Mouse (Mus musculus) neural tube, embryonic 15.5 days (tissue): ENCODE measurements around the gene Prkcz. TPM values are rescaled to one million over a fixed set of nuclear protein-coding genes. Genes with fewer than 3 reads are reported as not detected.
A peak's percentile ranks its signal among the peaks of the same experiment; 100 is the strongest.

Experiments
- ATAC-seq: fragments of 200-750 bp; cut with Nextera tagmentation; 2 replicates; pipeline ENCODE4 v1.8.0; 2017; ENCODE audit warnings: mild to moderate bottlenecking, moderate TSS enrichment, moderate library complexity; ENCODE audit not compliant: low FRiP score
- H3K27ac ChIP-seq: fragments of 300-500 bp; sonication (generic); replicated peaks from 2 replicates; pipeline ENCODE4 v1.5.1; 2015; ENCODE audit warnings: mild to moderate bottlenecking, inconsistent platforms
- H3K27me3 ChIP-seq: fragments of 300-500 bp; sonication (generic); replicated peaks from 2 replicates; pipeline ENCODE4 v1.6.1; 2015; ENCODE audit warnings: inconsistent platforms
- H3K36me3 ChIP-seq: fragments of 300-500 bp; sonication (generic); 2 replicates; pipeline ENCODE4 v1.6.1; 2015; ENCODE audit warnings: inconsistent platforms
- H3K4me1 ChIP-seq: fragments of 300-500 bp; sonication (generic); 2 replicates; pipeline ENCODE4 v1.6.1; 2015; ENCODE audit warnings: inconsistent platforms
- H3K4me2 ChIP-seq: fragments of 300-500 bp; sonication (generic); 2 replicates; pipeline ENCODE4 v1.6.1; 2015; ENCODE audit warnings: inconsistent platforms, mild to moderate bottlenecking, moderate library complexity
- H3K4me3 ChIP-seq: fragments of 300-500 bp; sonication (generic); replicated peaks from 2 replicates; pipeline ENCODE4 v1.5.1; 2015; ENCODE audit warnings: mild to moderate bottlenecking, inconsistent platforms
- H3K9ac ChIP-seq: fragments of 300-500 bp; sonication (generic); replicated peaks from 2 replicates; pipeline ENCODE4 v1.6.1; 2015; ENCODE audit warnings: mild to moderate bottlenecking, inconsistent platforms
- H3K9me3 ChIP-seq: fragments of 300-500 bp; sonication (generic); replicated peaks from 2 replicates; pipeline ENCODE4 v1.6.1; 2016; ENCODE audit warnings: inconsistent platforms
- WGBS: fragments of 180-500 bp; shearing (Covaris S2); methylation state at CpG from one replicate; pipeline ENCODE4 v1.1.7; 2015; ENCODE audit warnings: mixed read lengths; 5-methylcytosine and 5-hydroxymethylcytosine counted together
- polyA plus RNA-seq: library from polyadenylated mRNA; unstranded; fragments of >200 nt; fragmentation: Nextera tagmentation; extraction: Ambion mirVana; gene quantifications from 2 replicates; pipeline ENCODE4 v1.2.1, GENCODE M21; 2015

Gene Prkcz
- polyA plus RNA-seq, 1 experiment from 2014 or later = 87.4 TPM

DNA sequence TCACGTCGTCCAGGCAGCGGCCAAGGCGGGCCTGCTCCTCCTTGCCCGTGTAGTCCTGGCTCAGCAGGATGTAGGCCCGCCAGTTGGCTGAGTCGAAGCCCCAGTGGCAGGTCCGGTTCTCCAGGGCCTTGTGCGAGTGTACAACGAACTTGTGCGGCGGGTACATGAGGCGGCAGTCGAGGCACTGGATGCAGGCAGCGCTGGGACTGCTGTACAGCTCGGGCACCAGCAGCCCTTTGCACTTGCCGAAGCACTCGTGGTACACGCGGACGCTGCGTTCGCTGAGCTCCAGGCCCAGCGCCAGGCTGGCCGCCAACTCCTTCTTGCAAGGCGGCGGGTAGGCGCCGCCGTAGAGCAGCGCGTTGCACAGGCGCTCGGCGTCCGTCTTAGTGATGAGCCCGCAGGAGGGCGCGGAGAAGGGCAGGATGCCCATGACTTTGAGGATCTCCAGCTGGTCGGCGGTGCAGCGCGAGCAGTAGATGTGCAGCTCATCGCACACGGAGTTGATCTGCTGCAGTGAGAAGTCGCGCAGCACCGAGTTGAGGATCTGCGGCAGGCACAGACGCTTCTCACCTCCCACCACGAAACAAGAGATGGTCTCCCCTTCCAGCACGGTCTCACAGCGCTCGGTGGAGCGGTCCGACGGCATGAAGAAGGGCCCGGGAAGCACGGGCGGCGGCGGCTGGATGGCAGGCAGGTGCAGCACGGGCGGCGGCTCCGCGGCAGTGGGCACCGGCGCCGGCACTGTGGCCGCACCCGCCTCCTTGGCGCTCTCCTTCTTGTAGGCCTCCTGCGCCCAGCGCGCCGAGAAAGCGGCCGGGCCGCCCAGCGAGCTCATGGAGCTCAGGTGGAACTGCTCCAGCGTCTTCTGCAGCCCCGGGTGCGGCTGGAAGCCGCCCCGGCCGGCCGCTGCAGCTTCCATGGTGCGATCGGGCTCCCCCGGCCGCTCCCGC, 139.3 kb downstream of the Prkcz start:
- peak overlapping the region; percentile 85 for H3K27ac ChIP-seq
- peaks cover 52% of the 10 kb centered on the region for H3K4me1 ChIP-seq
- no peak for ATAC-seq
- H3K27me3 ChIP-seq = no peaks in the 10 kb centered on the region
- H3K36me3 ChIP-seq = no peaks in the 10 kb centered on the region
- peak overlapping the region; percentile 91 for H3K9ac ChIP-seq
- H3K4me3 ChIP-seq = peak overlapping the region; percentile 85
- no peaks in the 10 kb centered on the region for H3K9me3 ChIP-seq
- under 1% methylated on average over 83 of the region's 93 CpGs for WGBS
- peak overlapping the region; percentile 97 for H3K4me2 ChIP-seq

DNA sequence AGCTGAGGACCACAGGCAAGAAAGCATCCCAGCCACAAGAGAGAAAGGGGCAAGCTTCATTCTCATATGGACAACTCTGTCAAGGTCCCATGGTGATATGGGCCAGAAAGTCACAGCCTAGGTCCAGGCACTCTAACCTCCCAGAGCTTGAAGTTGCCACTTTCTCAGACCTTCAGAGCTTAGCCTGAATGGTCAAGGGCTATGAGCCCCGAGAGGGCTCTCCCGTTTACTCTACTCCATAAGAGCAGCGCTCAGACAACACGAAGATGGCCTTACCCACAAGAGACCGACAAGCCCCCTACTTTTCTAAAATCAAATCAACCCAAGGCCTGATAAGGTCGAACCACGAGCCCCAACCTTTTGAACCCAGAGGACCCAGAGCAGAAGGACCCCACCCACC, 140.1 kb downstream of the Prkcz start:
- Histone ChIP-seq H3K4me3 (peak overlapping the region; percentile 85), H3K4me2 (peak overlapping the region; percentile 97), H3K36me3 (no peaks in the 10 kb centered on the region), H3K9ac (peak overlapping the region; percentile 91), H3K27ac (peak overlapping the region; percentile 85), H3K9me3 (no peaks in the 10 kb centered on the region), H3K4me1 (peaks cover 60% of the 10 kb centered on the region), H3K27me3 (no peaks in the 10 kb centered on the region)
- ATAC-seq = no peak
- 2% methylated on average over 7 of the region's 7 CpGs for WGBS

DNA sequence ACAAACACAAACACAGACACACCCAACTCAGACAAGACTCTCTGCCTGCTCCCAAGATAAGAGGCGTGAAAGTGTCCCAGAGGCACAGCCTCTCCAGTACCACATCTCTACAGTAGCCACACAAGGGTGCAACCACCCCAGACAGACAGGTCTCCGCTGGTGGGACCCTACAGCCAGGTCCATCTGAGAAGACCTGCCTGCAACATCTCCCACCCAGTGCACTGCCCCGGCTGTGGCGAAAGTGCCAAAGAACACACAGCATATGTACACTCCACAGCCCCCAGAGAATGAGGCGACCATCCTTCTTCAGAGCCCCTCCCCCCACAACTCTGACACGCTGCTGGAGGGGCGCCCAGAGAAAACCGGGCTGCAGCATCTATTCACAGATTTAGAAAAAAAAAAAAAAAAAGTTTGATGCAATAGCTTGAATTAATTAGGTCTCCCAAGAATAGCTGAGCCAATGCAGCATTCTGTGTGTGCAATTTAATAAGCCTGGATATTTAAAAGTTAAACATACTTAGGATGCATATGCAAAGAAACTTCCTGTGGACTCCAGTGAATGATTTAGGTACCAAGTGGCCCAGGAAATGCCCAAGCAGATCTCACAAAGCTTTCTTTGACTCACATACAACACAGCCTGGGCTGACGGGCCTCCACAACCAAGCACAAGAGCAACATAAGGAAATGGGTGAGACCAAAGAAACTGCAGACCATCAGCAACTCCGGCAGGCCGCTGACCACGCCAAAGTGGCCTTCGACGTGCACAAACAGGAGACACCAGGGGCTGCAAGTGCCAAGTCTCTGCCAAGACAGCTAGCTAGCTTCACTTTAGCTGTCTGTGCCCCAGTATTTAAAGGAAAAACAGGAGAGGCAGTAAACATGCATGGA, 140.7 kb downstream of the Prkcz start:
- no peaks in the 10 kb centered on the region for H3K36me3 ChIP-seq
- H3K9me3 ChIP-seq = no peaks in the 10 kb centered on the region
- no peaks in the 10 kb centered on the region for H3K27me3 ChIP-seq
- peak overlapping the region; percentile 91 for H3K9ac ChIP-seq
- H3K27ac ChIP-seq = peak overlapping the region; percentile 85
- ATAC-seq = no peak
- peaks cover 66% of the 10 kb centered on the region for H3K4me1 ChIP-seq
- 4% methylated on average over 14 of the region's 14 CpGs for WGBS
- H3K4me2 ChIP-seq = peak overlapping the region; percentile 97
- H3K4me3 ChIP-seq = peak overlapping the region; percentile 85

- no peaks in the 10 kb centered on the region for H3K36me3 ChIP-seq
- peak overlapping the region; percentile 85 for H3K4me3 ChIP-seq
- peak overlapping the region; percentile 97 for H3K4me2 ChIP-seq
- WGBS = 45% methylated on average over 12 of the region's 12 CpGs
- no peaks in the 10 kb centered on the region for H3K9me3 ChIP-seq
- peak overlapping the region; percentile 45; the same call in 1 of the 2 replicates for H3K27ac ChIP-seq
- ATAC-seq = no peak
- peaks cover 76% of the 10 kb centered on the region for H3K4me1 ChIP-seq
- no peaks in the 10 kb centered on the region for H3K27me3 ChIP-seq
- peak overlapping the region; percentile 91 for H3K9ac ChIP-seq
Observed at GRCm38 (mm10) chr4:155219271-155220212, 141.6 kb downstream of the Prkcz start.

GRCm38 (mm10) chr4:155218104-155218732, 142.9 kb downstream of the Prkcz start:
- Histone ChIP-seq H3K4me1 (peaks cover 82% of the 10 kb centered on the region), H3K27ac (no peak overlapping the region), H3K4me2 (peak overlapping the region; percentile 97), H3K9ac (no peak overlapping the region), H3K4me3 (peak overlapping the region; percentile 85; the same call in 1 of the 2 replicates), H3K36me3 (no peaks in the 10 kb centered on the region), H3K27me3 (no peaks in the 10 kb centered on the region), H3K9me3 (no peaks in the 10 kb centered on the region)
- WGBS = 76% methylated on average over 9 of the region's 9 CpGs
- no peak for ATAC-seq

GRCm38 (mm10) chr4:155217241-155218103, 143.7 kb downstream of the Prkcz start:
- no peak overlapping the region for H3K9ac ChIP-seq
- H3K27me3 ChIP-seq = no peaks in the 10 kb centered on the region
- no peak for ATAC-seq
- H3K4me2 ChIP-seq = peak overlapping the region; percentile 97
- H3K4me3 ChIP-seq = no peak overlapping the region
- 61% methylated on average over 12 of the region's 12 CpGs for WGBS
- no peaks in the 10 kb centered on the region for H3K36me3 ChIP-seq
- H3K27ac ChIP-seq = 0 out of 2 replicates have a peak overlapping the region, but pooled peaks have one; percentile 54
- H3K4me1 ChIP-seq = peaks cover 90% of the 10 kb centered on the region
- H3K9me3 ChIP-seq = no peaks in the 10 kb centered on the region

- Histone ChIP-seq H3K9me3 (no peaks in the 10 kb centered on the region), H3K4me2 (peak overlapping the region; percentile 26), H3K4me3 (no peak overlapping the region), H3K4me1 (peaks cover 92% of the 10 kb centered on the region), H3K36me3 (peaks cover under 1% of the 10 kb centered on the region; the same call in 1 of the 2 replicates), H3K9ac (no peak overlapping the region), H3K27me3 (no peaks in the 10 kb centered on the region), H3K27ac (peak overlapping the region; percentile 54)
- WGBS = 45% methylated on average over 12 of the region's 12 CpGs
- no peak for ATAC-seq
Observed at GRCm38 (mm10) chr4:155215773-155216630, 145.2 kb downstream of the Prkcz start.

DNA sequence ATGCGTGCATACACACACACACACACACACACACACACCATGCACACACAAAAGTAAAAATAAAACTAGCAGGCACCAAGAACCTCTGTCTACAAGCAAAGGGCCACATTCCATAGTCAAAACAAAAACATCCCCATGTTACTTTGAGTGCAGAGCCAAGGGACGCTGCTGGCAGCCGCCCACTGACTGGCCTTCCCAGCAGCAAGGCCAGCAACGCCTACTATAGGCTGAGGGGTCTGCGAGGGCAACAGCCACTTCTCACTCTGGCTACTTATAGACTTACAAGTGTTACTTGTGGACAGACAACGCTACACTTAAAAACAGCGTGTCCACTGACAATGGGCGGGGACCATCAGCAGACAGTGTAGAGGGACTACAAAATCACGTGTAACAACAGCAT, 146.0 kb downstream of the Prkcz start:
- H3K4me2 ChIP-seq = peak overlapping the region; percentile 26
- no peak for ATAC-seq
- H3K4me3 ChIP-seq = no peak overlapping the region
- H3K9me3 ChIP-seq = no peaks in the 10 kb centered on the region
- H3K9ac ChIP-seq = no peak overlapping the region
- H3K27me3 ChIP-seq = no peaks in the 10 kb centered on the region
- H3K27ac ChIP-seq = peak overlapping the region; percentile 54; the same call in 1 of the 2 replicates
- peaks cover 91% of the 10 kb centered on the region for H3K4me1 ChIP-seq
- 57% methylated on average over 9 of the region's 9 CpGs for WGBS
- H3K36me3 ChIP-seq = peaks cover 4% of the 10 kb centered on the region; the same call in 1 of the 2 replicates

DNA sequence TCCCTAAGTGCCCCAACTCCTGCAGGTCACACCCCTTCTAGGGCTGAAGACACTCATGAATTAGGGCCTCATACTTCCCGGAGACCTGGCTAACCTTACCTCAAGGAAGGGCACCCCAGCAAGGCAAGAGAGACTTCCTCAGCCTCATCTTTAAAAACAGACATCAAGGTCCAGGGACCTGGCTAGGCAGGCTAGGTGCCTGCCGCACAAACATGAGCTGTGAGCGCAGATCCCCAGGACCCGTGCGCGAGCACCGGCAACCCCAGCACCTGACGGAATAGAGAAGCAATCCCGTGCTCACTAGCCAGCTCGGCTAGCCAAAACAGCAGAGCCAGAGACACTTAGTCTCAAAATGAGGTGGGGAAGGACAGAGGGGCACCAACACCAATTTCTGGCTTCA, 146.4 kb downstream of the Prkcz start:
- Histone ChIP-seq H3K4me2 (peak overlapping the region; percentile 26), H3K4me3 (no peak overlapping the region), H3K9me3 (no peaks in the 10 kb centered on the region), H3K9ac (no peak overlapping the region), H3K36me3 (peaks cover 4% of the 10 kb centered on the region; the same call in 1 of the 2 replicates), H3K27me3 (no peaks in the 10 kb centered on the region), H3K27ac (peak overlapping the region; percentile 54; the same call in 1 of the 2 replicates), H3K4me1 (peaks cover 91% of the 10 kb centered on the region)
- 61% methylated on average over 10 of the region's 10 CpGs for WGBS
- no peak for ATAC-seq
